Mouse (Mus musculus): ENCODE data around the gene Spata6.
A peak's percentile ranks its signal among the peaks of the same experiment; 100 is the strongest.

Gene Spata6

DNA sequence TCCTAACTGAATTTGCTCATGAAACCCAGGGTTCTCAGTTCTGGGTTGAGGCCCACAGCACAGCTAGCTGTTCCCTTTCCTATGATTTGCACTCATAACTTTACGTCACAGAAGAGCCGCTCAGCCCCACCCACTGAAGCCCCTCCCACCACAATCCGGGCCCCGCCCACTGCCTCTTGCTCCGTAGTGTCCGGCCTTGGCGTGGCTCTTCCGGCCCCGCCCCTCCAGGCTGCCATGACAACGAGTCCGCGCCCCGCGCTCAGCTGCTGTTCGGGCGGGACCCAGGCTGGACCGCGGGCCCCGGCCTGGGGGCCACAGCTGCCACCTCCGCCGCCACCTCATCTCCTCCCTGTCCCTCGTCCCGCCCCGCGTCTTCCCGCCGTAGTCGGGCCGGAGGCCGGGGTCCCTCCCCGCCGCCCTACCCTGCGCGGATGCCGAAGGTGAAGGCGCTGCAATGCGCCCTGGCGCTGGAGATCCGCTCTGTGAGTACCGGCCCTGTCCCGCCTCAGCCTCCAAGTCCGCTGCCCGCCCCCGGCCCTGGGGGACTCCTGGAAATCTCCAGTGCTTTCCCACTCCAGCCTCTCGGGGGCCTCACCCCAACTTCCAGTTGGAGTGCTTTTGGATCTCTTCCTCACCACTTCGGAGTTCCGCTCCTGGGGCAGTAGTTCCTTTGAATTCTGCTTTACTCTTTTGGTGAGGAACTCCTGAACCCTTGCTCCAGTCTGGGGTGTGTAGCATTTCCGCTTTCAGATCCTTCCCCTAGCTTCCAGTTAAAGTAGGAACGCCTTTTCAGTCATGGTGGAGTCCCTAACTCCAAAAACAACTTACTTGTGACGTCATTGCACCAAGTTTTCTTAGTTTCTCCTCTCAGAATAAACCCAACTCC is at the start of gene Spata6:
Gene Spata6, plus strand, starts transcription at position 209 of the 886 bp plus-strand sequence.
- peak; percentile 16 to 19 for DNase-seq

DNA sequence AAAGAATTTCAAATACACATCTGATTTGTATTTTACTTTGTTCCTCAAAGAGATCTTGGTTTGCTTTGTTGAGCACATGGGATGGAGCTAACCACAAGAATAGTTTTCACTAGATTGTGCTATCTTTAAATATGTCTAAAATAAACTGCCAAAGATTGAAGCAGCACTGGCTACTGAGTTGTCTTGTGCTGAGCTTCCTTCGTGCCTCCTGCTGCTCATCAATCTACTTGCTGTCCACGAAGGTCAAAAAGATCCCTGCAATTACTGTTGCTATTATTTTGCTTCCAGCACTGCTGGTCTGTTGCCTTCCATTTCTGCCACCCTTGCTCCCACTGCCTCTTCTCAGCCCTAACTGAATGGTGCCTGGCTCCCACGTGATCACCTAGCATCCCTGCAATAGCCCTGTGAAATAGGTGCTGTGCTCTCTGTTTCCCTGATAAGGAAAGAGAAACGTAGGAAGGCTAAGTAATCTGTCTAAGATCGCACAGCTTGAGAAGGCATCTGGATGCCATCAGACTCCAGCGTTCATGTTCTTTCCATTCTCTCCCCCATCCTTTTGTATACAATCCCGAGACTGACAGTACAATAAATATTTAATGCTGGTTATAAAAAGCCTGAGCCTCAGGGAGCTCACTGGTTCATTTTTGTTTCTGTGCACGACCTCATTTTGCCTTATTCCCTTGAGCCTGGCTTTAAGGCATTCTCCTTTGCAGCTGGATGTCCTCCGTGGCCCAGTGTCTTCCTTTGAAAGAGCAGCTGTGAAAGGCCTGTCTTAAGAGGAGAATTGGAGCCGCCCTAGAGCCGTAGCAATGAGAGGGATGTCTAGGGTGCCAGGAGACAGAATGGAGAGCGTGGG is 49.0 kb upstream of the Spata6 start:
- no peak for DNase-seq

GRCm38 (mm10) chr4:111671440-111671839 is 48.3 kb upstream of the Spata6 start:
- no peak for DNase-seq

GRCm38 (mm10) chr4:111673904-111674303 is 45.9 kb upstream of the Spata6 start:
- DNase-seq, result no peak

DNA sequence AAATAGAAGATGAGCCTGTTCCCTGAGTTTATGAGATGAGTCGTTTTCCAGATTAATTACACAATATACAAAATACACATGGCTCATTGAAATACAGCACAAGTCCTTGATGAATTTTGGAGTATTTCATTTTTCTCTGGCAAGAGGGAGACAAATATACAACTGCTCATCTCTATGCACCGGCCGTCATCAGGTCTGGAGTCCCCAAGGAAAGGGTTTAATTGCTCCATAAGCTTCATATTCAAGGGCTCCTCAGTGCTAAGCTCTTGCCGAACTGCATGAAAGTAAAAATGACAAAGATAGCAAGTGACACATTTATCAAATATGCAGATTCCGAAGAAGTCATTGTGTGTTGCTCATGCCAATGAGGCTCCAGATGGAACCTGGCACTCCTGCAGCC is 37.9 kb upstream of the Spata6 start:
- no peak for DNase-seq

DNA sequence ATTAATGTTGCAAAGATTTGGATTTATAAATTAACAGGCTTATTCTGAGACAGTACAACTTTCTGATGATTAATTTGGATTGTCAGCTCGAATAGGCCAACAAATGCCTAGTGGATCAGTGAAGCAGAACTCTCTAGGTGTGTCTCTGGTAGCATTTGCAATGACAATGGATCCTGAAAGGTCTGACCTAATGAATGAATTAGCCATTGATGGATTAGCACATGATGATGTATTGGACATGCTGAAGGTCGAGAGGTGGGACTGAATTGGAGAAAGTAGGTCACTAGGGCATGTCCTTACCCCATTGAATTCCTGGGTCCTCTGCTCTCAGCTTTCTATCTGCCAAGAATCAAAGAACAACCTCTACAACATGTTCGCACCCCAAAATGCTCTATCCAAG is 37.0 kb upstream of the Spata6 start:
- no peak for DNase-seq

DNA sequence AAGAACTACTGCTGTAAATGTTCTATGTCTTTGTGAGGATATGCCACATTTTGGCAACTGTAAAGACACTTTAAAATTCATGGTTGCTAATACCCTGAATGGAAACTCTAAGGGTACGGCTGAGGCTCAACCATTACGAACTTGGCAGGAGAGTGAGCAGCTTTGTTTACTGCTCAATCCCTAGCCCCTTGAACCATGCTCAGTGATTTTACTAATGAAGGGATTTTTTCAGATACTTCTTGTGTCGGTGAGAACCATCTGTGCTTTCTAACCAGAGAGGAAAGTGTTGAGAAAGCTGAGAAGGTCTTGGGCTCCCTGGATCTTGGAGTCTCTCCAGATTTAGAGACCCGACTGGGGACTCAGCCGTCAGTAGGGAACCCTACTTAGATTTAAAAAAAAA is 35.9 kb upstream of the Spata6 start:
- DNase-seq, result no peak

GRCm38 (mm10) chr4:111685951-111686350 is 33.8 kb upstream of the Spata6 start:
- no peak for DNase-seq

GRCm38 (mm10) chr4:111686951-111687350 is 32.8 kb upstream of the Spata6 start:
- DNase-seq, result peak; percentile 25 to 45

DNA sequence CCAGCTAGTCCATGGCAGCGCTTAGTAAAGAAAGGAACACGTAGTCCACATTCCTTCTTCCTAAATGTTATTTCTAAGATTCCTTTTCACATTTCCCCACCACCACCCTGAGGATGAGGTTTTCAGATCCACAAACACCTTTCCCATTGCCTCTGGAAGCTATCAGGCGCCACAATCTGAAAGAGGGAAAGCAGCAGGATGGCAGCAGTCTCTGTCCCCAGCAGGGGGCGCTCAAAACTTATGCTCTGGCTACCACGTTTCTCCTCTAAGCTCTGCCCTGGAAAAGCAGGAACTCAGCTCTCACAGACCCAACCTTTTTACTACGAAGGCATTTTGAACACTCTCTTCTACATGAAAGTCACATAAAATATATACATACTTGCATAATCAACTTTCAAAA is 32.2 kb upstream of the Spata6 start:
- peak; percentile 41 to 65 for DNase-seq

- no peak for DNase-seq
These were observed 28.7 kb upstream of the Spata6 start for GRCm38 (mm10) chr4:111691057-111691543.

DNA sequence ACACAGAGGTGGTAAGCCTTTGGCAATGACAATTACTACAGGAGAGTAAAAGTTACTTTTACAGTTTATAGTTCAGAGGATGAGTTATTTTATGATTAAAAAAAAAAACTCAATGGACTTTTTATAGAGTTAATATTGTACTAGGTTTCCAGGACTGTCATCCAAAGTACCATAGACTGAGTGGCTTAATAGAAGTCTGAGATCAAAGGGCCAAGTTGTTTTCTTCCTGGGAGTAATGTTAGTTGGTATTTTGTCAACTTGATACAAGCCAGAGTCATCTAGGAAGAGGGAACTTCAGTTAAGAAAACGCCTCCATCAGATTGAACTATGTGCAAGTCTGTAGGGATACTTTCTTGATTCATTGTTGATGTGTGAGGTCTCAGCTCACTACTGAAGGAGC is 18.4 kb upstream of the Spata6 start:
- no peak for DNase-seq

GRCm38 (mm10) chr4:111704126-111704525 is 15.7 kb upstream of the Spata6 start:
- DNase-seq, result no peak

DNA sequence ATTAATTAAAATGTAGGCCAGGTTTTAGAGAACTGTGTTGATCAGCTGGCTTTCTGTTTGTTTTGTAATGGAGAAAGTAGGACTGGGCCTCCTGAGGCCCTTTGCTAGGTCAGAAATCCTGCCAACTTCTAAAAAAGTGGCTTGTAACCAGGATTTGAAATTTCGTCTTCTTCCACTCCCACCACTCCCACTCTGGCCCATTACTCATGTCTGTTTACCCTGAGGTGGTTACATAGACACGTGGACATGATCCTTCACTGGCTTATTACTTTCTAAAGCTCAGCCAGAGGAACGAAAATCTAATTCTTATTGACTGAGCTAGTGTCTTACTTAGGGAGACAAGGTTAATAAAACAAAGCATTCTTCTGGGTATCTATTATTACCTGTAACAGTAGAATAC is 14.8 kb upstream of the Spata6 start:
- DNase-seq, result no peak

DNA sequence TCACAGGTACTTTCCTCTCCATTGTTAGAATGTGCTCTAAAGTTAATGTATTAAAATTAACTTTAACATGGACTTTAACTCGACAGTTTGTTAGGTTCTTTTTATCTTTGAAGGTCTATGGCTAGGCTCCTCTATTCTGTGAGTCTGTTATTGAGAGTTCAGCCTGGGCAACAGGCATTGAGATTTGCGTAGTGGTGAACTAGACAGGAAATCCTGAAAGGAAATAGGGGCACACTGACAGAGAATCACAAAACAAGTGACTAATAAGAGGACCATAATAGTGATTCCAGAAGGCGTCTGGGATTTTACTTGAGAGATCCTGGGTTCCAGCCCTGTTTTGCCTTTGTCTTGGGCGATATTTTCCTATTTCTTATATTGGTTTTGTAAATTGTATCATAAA is 488 bp upstream of the Spata6 start:
- DNase-seq, result no peak

DNA sequence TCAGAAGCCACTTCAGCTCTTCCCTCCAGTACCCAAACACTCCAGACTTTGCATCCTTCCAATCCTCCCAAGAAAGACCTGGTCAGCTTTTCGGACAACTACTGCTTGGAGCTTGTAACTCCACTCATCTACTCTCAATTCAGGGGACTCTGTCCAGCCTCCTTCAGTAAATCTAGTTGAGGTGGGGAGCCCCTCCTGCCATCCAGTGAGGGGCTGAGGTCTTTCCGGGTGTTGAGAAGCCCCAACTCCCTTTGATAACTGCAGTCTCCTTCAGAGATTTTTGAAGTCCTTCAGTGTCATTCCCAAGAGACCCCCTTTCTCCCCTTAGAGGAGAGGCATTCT is 849 bp downstream of the Spata6 start:
- no peak for DNase-seq

GRCm38 (mm10) chr4:111721121-111721840 is 1.5 kb downstream of the Spata6 start:
- DNase-seq, result no peak

DNA sequence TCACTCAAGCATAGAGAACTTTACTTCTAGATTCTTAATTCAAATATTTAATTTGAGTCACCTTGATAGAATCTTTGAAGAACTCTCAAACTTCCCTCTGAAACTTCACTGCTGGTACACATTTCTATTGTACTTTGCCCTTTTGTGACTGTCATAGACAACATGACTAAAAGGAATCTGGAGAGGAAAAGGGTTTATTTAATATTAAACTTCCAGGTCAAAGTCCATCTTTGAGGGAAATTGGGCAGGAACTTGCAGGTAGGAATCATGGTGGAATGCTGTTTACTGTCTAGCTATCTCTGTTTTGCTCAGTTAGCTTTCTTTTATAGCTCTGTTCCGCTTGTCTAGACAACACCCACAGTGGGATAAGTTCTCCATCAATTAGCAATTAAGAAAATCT is 17.8 kb downstream of the Spata6 start:
- DNase-seq, result no peak

GRCm38 (mm10) chr4:111780533-111780932 is 60.7 kb downstream of the Spata6 start:
- no peak for DNase-seq

- no peak for DNase-seq
These were observed 80.1 kb downstream of the Spata6 start for GRCm38 (mm10) chr4:111799892-111800291.

GRCm38 (mm10) chr4:111803164-111803563 is 83.4 kb downstream of the Spata6 start:
- DNase-seq, result no peak

DNA sequence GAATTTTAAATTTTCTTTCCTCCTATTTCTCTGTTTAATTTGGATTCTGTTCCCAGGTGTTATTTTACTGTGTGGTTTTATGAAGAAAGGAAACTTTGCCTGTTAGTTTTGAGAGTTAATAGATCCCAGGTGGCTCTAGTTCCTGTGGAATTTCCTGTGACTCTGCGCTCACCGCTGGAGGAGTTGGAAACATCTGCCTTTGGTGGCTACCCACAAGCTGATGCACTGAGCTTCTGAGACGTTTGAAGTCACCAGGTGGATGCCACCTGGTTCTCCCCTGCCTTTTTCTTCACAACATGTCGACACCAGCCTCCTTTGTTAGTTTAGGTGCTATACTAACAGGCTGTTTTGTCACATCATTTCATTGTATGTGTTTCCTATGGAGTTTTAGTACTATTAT is 97.7 kb downstream of the Spata6 start:
- DNase-seq, result no peak

DNA sequence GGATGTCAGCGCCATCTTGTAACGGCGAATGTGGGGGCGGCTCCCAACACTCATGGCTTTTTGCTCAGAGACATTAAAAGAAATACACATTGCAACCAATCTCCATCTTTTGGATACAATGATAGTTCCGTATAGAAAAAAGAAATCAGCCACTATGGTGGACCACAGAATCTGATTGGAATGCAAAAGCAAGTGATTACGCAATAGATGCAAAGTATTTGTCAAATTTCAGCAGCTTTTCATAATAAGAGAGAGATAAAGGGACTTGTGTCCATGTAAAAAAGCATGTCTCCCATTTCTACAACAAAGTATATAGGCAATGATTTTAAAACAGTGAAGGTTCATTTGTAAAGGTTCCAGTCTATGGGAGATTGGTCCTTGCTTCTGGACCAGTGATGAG is 119.1 kb downstream of the Spata6 start:
- DNase-seq, result no peak
